Mouse (Mus musculus): Measurements from ENCODE around the gene Hba-a2. TPM values are rescaled to one million over a fixed set of nuclear protein-coding genes. Genes with fewer than 3 reads are reported as not detected.

The Hba-a2 gene
- 968 and 1,887 TPM in 2 replicates for polyA plus RNA-seq (2012; rRNA removed; ENCODE audit: low replicate concordance)

GRCm38 (mm10) chr11:32296203-32296602 is at the start of gene Hba-a2:
Gene Hba-a2 (plus strand): TSS chr11:32296489.

GRCm38 (mm10) chr11:32267188-32267884 is 29.0 kb upstream of the Hba-a2 start, which contains the start of gene Nprl3:
Gene Nprl3 (minus strand): TSS chr11:32267707.

GRCm38 (mm10) chr11:32276347-32276746 is 19.9 kb upstream of the Hba-a2 start, which contains the start of gene Hba-x:
Gene Hba-x (plus strand): TSS chr11:32276400.

GRCm38 (mm10) chr11:32283091-32283777 is 13.1 kb upstream of the Hba-a2 start, which contains the start of gene Hba-a1:
Gene Hba-a1 (plus strand): TSS chr11:32283511.

GRCm38 (mm10) chr11:32286695-32287492 is 9.4 kb upstream of the Hba-a2 start, which contains the start of gene Hbq1b:
Gene Hbq1b (plus strand): TSS chr11:32286965.

GRCm38 (mm10) chr11:32299865-32300264 is 3.6 kb downstream of the Hba-a2 start, which contains the start of gene Hbq1a:
Gene Hbq1a (plus strand): TSS chr11:32300069.

Other genes starting within 250 kb of the Hba-a2 start
- 7.4 and 12.7 TPM in 2 replicates for gene Il9r, start 96.2 kb upstream of the Hba-a2 start, polyA plus RNA-seq (2012; rRNA removed; ENCODE audit: low replicate concordance)
- 13.1 and 14.8 TPM in 2 replicates for gene Snrnp25, start 91.1 kb upstream of the Hba-a2 start, polyA plus RNA-seq (2012; rRNA removed; ENCODE audit: low replicate concordance)
- gene Rhbdf1, start 74.2 kb upstream of the Hba-a2 start, polyA plus RNA-seq (2012; rRNA removed; ENCODE audit: low replicate concordance), result 216 and 224 TPM in 2 replicates
- 13.0 and 14.3 TPM in 2 replicates for gene Mpg, start 70.0 kb upstream of the Hba-a2 start, polyA plus RNA-seq (2012; rRNA removed; ENCODE audit: low replicate concordance)
- gene Nprl3, start 28.8 kb upstream of the Hba-a2 start, polyA plus RNA-seq (2012; rRNA removed; ENCODE audit: low replicate concordance), result 111 and 129 TPM in 2 replicates
- gene Hba-x, start 20.1 kb upstream of the Hba-a2 start, polyA plus RNA-seq (2012; rRNA removed; ENCODE audit: low replicate concordance), result not detected in 2 replicates
- 588 and 1,816 TPM in 2 replicates for gene Hba-a1, start 13.0 kb upstream of the Hba-a2 start, polyA plus RNA-seq (2012; rRNA removed; ENCODE audit: low replicate concordance)
- not detected in 2 replicates for gene Hbq1b, start 9.5 kb upstream of the Hba-a2 start, polyA plus RNA-seq (2012; rRNA removed; ENCODE audit: low replicate concordance)
- gene Hbq1a, start 3.6 kb downstream of the Hba-a2 start, polyA plus RNA-seq (2012; rRNA removed; ENCODE audit: low replicate concordance), result 0.27 TPM in 1 of 2 replicates, not detected in the other
- gene Sh3pxd2b, start 51.3 kb downstream of the Hba-a2 start, polyA plus RNA-seq (2012; rRNA removed; ENCODE audit: low replicate concordance), result 23.7 and 34.8 TPM in 2 replicates
- 10.6 and 13.1 TPM in 2 replicates for gene Ubtd2, start 158.9 kb downstream of the Hba-a2 start, polyA plus RNA-seq (2012; rRNA removed; ENCODE audit: low replicate concordance)
- gene Efcab9, start 235.6 kb downstream of the Hba-a2 start, polyA plus RNA-seq (2012; rRNA removed; ENCODE audit: low replicate concordance), result 0.23 TPM in 1 of 2 replicates, not detected in the other
- 27.3 and 44.9 TPM in 2 replicates for gene Stk10, start 236.8 kb downstream of the Hba-a2 start, polyA plus RNA-seq (2012; rRNA removed; ENCODE audit: low replicate concordance)

Measured in mammary gland, adult 2 months (tissue).